Comparison of ENCODE assay signal across 12 mouse cellular contexts in genomic region chr14:110755308-110755650, GRCm38 (mm10). TPM values are rescaled to one million over a fixed set of nuclear protein-coding genes. Genes with fewer than 3 reads are reported as not detected.
DNase-seq lines count a peak whose midpoint lies in the region; ATAC-seq lines count a peak whose summit lies in the region.
"Had no signal": no experiment of that assay in that cellular context is flagged by ENCODE, and none has a peak within 500 bp of the region (broad histone marks: within the 10 kb centered on the region; RNA-seq: fewer than 3 reads in every experiment).

No protein-coding gene starts in this region.

- WGBS in midbrain, embryonic 11.5 days: 60% methylated on average over 4 of the region's 4 CpGs
- 71% methylated on average over 4 of the region's 4 CpGs for WGBS in midbrain, embryonic 10.5 days
- WGBS in hindbrain, embryonic 15.5 days: 42% methylated on average over 4 of the region's 4 CpGs
- 48% methylated on average over 4 of the region's 4 CpGs for WGBS in midbrain, embryonic 13.5 days

- H3K27ac ChIP-seq in midbrain, embryonic 11.5 days (ENCODE audit: low read depth, low read length): no peak overlapping the region
- H3K27ac ChIP-seq in midbrain, embryonic 10.5 days (replicated peaks): no peak overlapping the region
- H3K27ac ChIP-seq in hindbrain, embryonic 15.5 days (replicated peaks): no peak overlapping the region
- H3K27ac ChIP-seq in midbrain, embryonic 13.5 days: no peak overlapping the region
- H3K27ac ChIP-seq: heart, adult 2 months; liver, embryonic 13.5 days had no signal

- H3K9me3 ChIP-seq in midbrain, embryonic 11.5 days (ENCODE audit: control insufficient read depth, low read length): no peaks in the 10 kb centered on the region
- peaks cover 5% of the 10 kb centered on the region; the same call in 1 of the 2 replicates for H3K9me3 ChIP-seq in midbrain, embryonic 10.5 days (replicated peaks)
- H3K9me3 ChIP-seq in hindbrain, embryonic 15.5 days: no peaks in the 10 kb centered on the region
- no peaks in the 10 kb centered on the region for H3K9me3 ChIP-seq in midbrain, embryonic 13.5 days
- H3K9me3 ChIP-seq: liver, embryonic 13.5 days had no signal

- no peak overlapping the region for H3K4me3 ChIP-seq in midbrain, embryonic 11.5 days (ENCODE audit: low read depth, low read length)
- no peak overlapping the region for H3K4me3 ChIP-seq in midbrain, embryonic 10.5 days
- peak overlapping the region; percentile 40 for H3K4me3 ChIP-seq in hindbrain, embryonic 15.5 days
- H3K4me3 ChIP-seq in midbrain, embryonic 13.5 days (replicated peaks): peak overlapping the region; percentile 37
- H3K4me3 ChIP-seq: heart, adult 2 months; liver, embryonic 13.5 days had no signal

- no peaks in the 10 kb centered on the region for H3K27me3 ChIP-seq in midbrain, embryonic 11.5 days (ENCODE audit: control insufficient read depth, insufficient read depth, low read length)
- H3K27me3 ChIP-seq in midbrain, embryonic 10.5 days (ENCODE audit: low read depth, poor library complexity, severe bottlenecking): no peaks in the 10 kb centered on the region
- no peaks in the 10 kb centered on the region for H3K27me3 ChIP-seq in hindbrain, embryonic 15.5 days
- H3K27me3 ChIP-seq in midbrain, embryonic 13.5 days: 0 out of 2 replicates have a peak, but pooled peaks cover 4% of the 10 kb centered on the region
- H3K27me3 ChIP-seq: liver, embryonic 13.5 days had no signal

- H3K4me1 ChIP-seq in midbrain, embryonic 11.5 days (ENCODE audit: control insufficient read depth, insufficient read depth, low read length): no peaks in the 10 kb centered on the region; the same call in 1 of the 2 replicates
- peaks cover 14% of the 10 kb centered on the region for H3K4me1 ChIP-seq in midbrain, embryonic 10.5 days
- peaks cover 9% of the 10 kb centered on the region; the same call in 1 of the 2 replicates for H3K4me1 ChIP-seq in hindbrain, embryonic 15.5 days (replicated peaks)
- peaks cover 10% of the 10 kb centered on the region; the same call in 1 of the 2 replicates for H3K4me1 ChIP-seq in midbrain, embryonic 13.5 days (replicated peaks)
- H3K4me1 ChIP-seq: liver, embryonic 13.5 days had no signal

- no peak overlapping the region for H3K9ac ChIP-seq in midbrain, embryonic 11.5 days (ENCODE audit: low read length)
- no peak overlapping the region for H3K9ac ChIP-seq in hindbrain, embryonic 15.5 days
- no peak overlapping the region for H3K9ac ChIP-seq in midbrain, embryonic 13.5 days (replicated peaks)
- H3K9ac ChIP-seq: liver, embryonic 13.5 days had no signal

- H3K36me3 ChIP-seq in midbrain, embryonic 11.5 days (ENCODE audit: control insufficient read depth, insufficient read depth, low read length): no peaks in the 10 kb centered on the region
- peaks cover 12% of the 10 kb centered on the region for H3K36me3 ChIP-seq in midbrain, embryonic 10.5 days
- 0 out of 2 replicates have a peak, but pooled peaks cover 3% of the 10 kb centered on the region for H3K36me3 ChIP-seq in hindbrain, embryonic 15.5 days
- H3K36me3 ChIP-seq in midbrain, embryonic 13.5 days: no peaks in the 10 kb centered on the region
- H3K36me3 ChIP-seq: liver, embryonic 13.5 days had no signal

- H3K4me2 ChIP-seq in midbrain, embryonic 11.5 days: no peak overlapping the region
- peak overlapping the region; percentile 54 for H3K4me2 ChIP-seq in hindbrain, embryonic 15.5 days
- H3K4me2 ChIP-seq in midbrain, embryonic 13.5 days (replicated peaks): peak overlapping the region; percentile 53
- H3K4me2 ChIP-seq: liver, embryonic 13.5 days had no signal

- ATAC-seq in midbrain, embryonic 11.5 days (ENCODE audit: low FRiP score): peak; percentile 49
- ATAC-seq in hindbrain, embryonic 15.5 days (ENCODE audit: low FRiP score, low read depth): peak; percentile 70
- ATAC-seq in midbrain, embryonic 13.5 days: peak; percentile 68
- ATAC-seq: CD4-positive, CD25-positive, alpha-beta regulatory T cell, adult 4 months had no signal

- DNase-seq in midbrain, embryonic 11.5 days (ENCODE audit: low spot score, missing footprints): no peak
- DNase-seq in midbrain, embryonic 10.5 days (ENCODE audit: low spot score): no peak
- DNase-seq in retina, postnatal 1 day: no peak
- no peak for DNase-seq in spleen, postnatal 36 days (ENCODE audit: low spot score in 2 of 2)
- DNase-seq in cerebellum, postnatal 36 days: no peak
- DNase-seq: heart, adult 2 months; heart, postnatal 4 days; liver, embryonic 13.5 days; right cerebral cortex, postnatal 25 days had no signal

RNA-seq across cellular contexts. Expression of gene Slitrk6, which starts 0.3 kb away (rescaled TPM):
- 2.1 and 2.6 TPM in 2 replicates for polyA plus RNA-seq in midbrain, embryonic 11.5 days (2014; fragmentation: Nextera tagmentation; extraction: Ambion mirVana)
- 3.0 and 3.1 TPM in 2 replicates for polyA plus RNA-seq in midbrain, embryonic 10.5 days (2016; fragmentation: Nextera tagmentation; extraction: Ambion mirVana)
- polyA plus RNA-seq in hindbrain, embryonic 15.5 days (2015; fragmentation: Nextera tagmentation; extraction: Ambion mirVana): 2.6 and 3.2 TPM in 2 replicates
- 3.1 and 3.4 TPM in 2 replicates for polyA plus RNA-seq in midbrain, embryonic 13.5 days (2015; fragmentation: Nextera tagmentation; extraction: Ambion mirVana)
- polyA plus RNA-seq: CD4-positive, CD25-positive, alpha-beta regulatory T cell, adult 4 months had no signal

Comparison
In these comparisons a context has a peak if more than half of its experiments do, and no peak if none do; other contexts are left out.
1. H3K4me3 ChIP-seq: peak in hindbrain, embryonic 15.5 days (single experiment) and midbrain, embryonic 13.5 days (single experiment); none in midbrain, embryonic 11.5 days (single experiment) and midbrain, embryonic 10.5 days (single experiment).
2. Peak in every context shown above with its lines, with median percentiles within 50 percentile points of each other: ATAC-seq.